Mouse (Mus musculus) liver, embryonic 14.5 days (tissue): Measurements from ENCODE around the gene Unc93b1. TPM values are rescaled to one million over a fixed set of nuclear protein-coding genes. Genes with fewer than 3 reads are reported as not detected.

Experiments
- ATAC-seq: fragments of 200-750 bp; cut with Nextera tagmentation; 2 replicates; pipeline ENCODE4 v1.8.0; 2017; ENCODE audit warnings: moderate number of reproducible peaks, mild to moderate bottlenecking, moderate library complexity; ENCODE audit not compliant: insufficient read depth
- DNase-seq, 3 experiments: peaks; one replicate each; pipeline ENCODE4 v3.0.0-alpha.2; 2012 to 2013; ENCODE audit warnings: low read depth in 3 of 3, low spot score in 3 of 3
- H3K27ac ChIP-seq: fragments of 300-500 bp; sonication (generic); 2 replicates; pipeline ENCODE4 v1.5.1; 2014; ENCODE audit warnings: moderate library complexity, mild to moderate bottlenecking, control low read depth, inconsistent platforms
- H3K27me3 ChIP-seq: fragments of 300-500 bp; sonication (generic); 2 replicates; pipeline ENCODE4 v1.6.1; 2014; ENCODE audit warnings: mild to moderate bottlenecking, low read length, moderate library complexity; ENCODE audit not compliant: control insufficient read depth, insufficient read depth
- H3K36me3 ChIP-seq: fragments of 300-500 bp; sonication (generic); replicated peaks from 2 replicates; pipeline ENCODE4 v1.6.1; 2014; ENCODE audit warnings: low read depth; ENCODE audit not compliant: control insufficient read depth, insufficient read depth
- H3K4me1 ChIP-seq, 2 experiments: fragments of 200-500 bp in 1 of 2; fragments of 300-500 bp in 1 of 2; sonication (generic) in 1 of 2; replicated peaks; 2 replicates each; pipeline ENCODE4 v1.6.1; 2012 to 2014; ENCODE audit warnings: antibody characterized with exemption in 1 of 2, inconsistent platforms in 1 of 2, low read length in 1 of 2; ENCODE audit not compliant: control insufficient read depth in 2 of 2, insufficient read depth in 2 of 2
- H3K4me2 ChIP-seq: fragments of 300-500 bp; sonication (generic); 2 replicates; pipeline ENCODE4 v1.6.1; 2014; ENCODE audit warnings: low read depth, mild to moderate bottlenecking, control low read depth, moderate library complexity
- H3K4me3 ChIP-seq, 2 experiments: fragments of 200-500 bp in 1 of 2; fragments of 300-500 bp in 1 of 2; sonication (generic) in 1 of 2; 2 replicates each; pipeline ENCODE4 v1.5.1; 2012 to 2014; ENCODE audit warnings: low read depth in 2 of 2, low read length in 2 of 2, mild to moderate bottlenecking in 2 of 2, control low read depth in 1 of 2, inconsistent platforms in 1 of 2, moderate library complexity in 1 of 2; ENCODE audit not compliant: insufficient read depth in 1 of 2
- H3K9ac ChIP-seq: fragments of 300-500 bp; sonication (generic); replicated peaks from 2 replicates; pipeline ENCODE4 v1.6.1; 2014; ENCODE audit warnings: mild to moderate bottlenecking, control low read depth, moderate library complexity
- H3K9me3 ChIP-seq: fragments of 300-500 bp; sonication (generic); 2 replicates; pipeline ENCODE4 v1.6.1; 2016; ENCODE audit warnings: low read length, mixed read lengths; ENCODE audit not compliant: control insufficient read depth
- CTCF ChIP-seq: IDR thresholded peaks from 2 replicates; pipeline ENCODE4 v1.5.1; 2016; ENCODE audit warnings: antibody characterized with exemption, low read depth, control low read depth
- EP300 ChIP-seq: IDR thresholded peaks from 2 replicates; pipeline ENCODE4 v1.6.1; 2016; ENCODE audit warnings: antibody characterized with exemption, low read depth
- WGBS: fragments of 180-500 bp; shearing (Covaris S2); extraction: QIAGEN DNeasy Blood & Tissue Kit; methylation state at CpG from one replicate; pipeline ENCODE4 v1.1.7; 2014; ENCODE audit not compliant: insufficient replicate concordance; 5-methylcytosine and 5-hydroxymethylcytosine counted together
- polyA plus RNA-seq, 2 experiments: library from polyadenylated mRNA; depleted of rRNA in 1 of 2; stranded (reverse) in 1 of 2; unstranded in 1 of 2; fragments of >200 nt; fragmentation: Nextera tagmentation in 1 of 2; extraction: Ambion mirVana in 1 of 2; gene quantifications; 2 replicates each; pipeline versions ENCODE4 v1.2.1 to v1.2.3; 2012 to 2014

Gene Unc93b1
- polyA plus RNA-seq, 2 experiments, result 14.7 to 19.8 TPM

GRCm38 (mm10) chr19:3906795-3907786 is 27.9 kb upstream of the Unc93b1 start, which contains the start of gene Tcirg1:
Tcirg1 (minus strand) TSS chr19:3907133.
- no peaks in the 10 kb centered on the region for H3K27me3 ChIP-seq
- 3% methylated on average over 36 of the region's 36 CpGs for WGBS
- no peak for TF ChIP-seq CTCF
- no peak for TF ChIP-seq EP300
- H3K9me3 ChIP-seq, result no peaks in the 10 kb centered on the region
- peak within 1 kb of the TSS; percentile 66 to 70 for H3K4me3 ChIP-seq
- ATAC-seq, result peak; percentile 81
- H3K4me2 ChIP-seq, result peak within 1 kb of the TSS; percentile 86
- peaks cover 5% of the 10 kb centered on the region for H3K36me3 ChIP-seq
- peak within 1 kb of the TSS; percentile 61 for H3K9ac ChIP-seq
- peaks cover 6 to 21% of the 10 kb centered on the region in 2 experiments for H3K4me1 ChIP-seq
- no peak within 1 kb of the TSS; the same call in 1 of the 2 replicates for H3K27ac ChIP-seq
- DNase-seq, result peak; percentile 47 to 55 (median 55)

- H3K4me3 ChIP-seq, result no peak overlapping the region; a peak in 1 of 4 replicates
- peaks cover 7 to 23% of the 10 kb centered on the region in 2 experiments for H3K4me1 ChIP-seq
- peak overlapping the region; percentile 86 for H3K4me2 ChIP-seq
- H3K9me3 ChIP-seq, result no peaks in the 10 kb centered on the region
- H3K36me3 ChIP-seq, result peaks cover 5% of the 10 kb centered on the region
- TF ChIP-seq EP300 (no peak), CTCF (no peak)
- no peaks in the 10 kb centered on the region for H3K27me3 ChIP-seq
- 67% methylated on average over 8 of the region's 8 CpGs for WGBS
- H3K27ac ChIP-seq, result no peak overlapping the region
- no peak overlapping the region for H3K9ac ChIP-seq
- DNase-seq, result no peak
- ATAC-seq, result no peak
Observed at GRCm38 (mm10) chr19:3907876-3908660, 26.9 kb upstream of the Unc93b1 start.

GRCm38 (mm10) chr19:3910206-3910605 is 24.8 kb upstream of the Unc93b1 start:
- H3K27me3 ChIP-seq, result no peaks in the 10 kb centered on the region
- no peak overlapping the region for H3K4me2 ChIP-seq
- no peak overlapping the region for H3K27ac ChIP-seq
- no peak overlapping the region for H3K9ac ChIP-seq
- peaks cover 5% of the 10 kb centered on the region for H3K36me3 ChIP-seq
- H3K9me3 ChIP-seq, result no peaks in the 10 kb centered on the region
- TF ChIP-seq EP300 (no peak), CTCF (no peak)
- H3K4me1 ChIP-seq, result peaks cover 16 to 33% of the 10 kb centered on the region in 2 experiments
- no peak for ATAC-seq
- no peak overlapping the region for H3K4me3 ChIP-seq
- DNase-seq, result no peak
- WGBS, result 75% methylated on average over 5 of the region's 5 CpGs

- Histone ChIP-seq H3K4me1 (peaks cover 14 to 23% of the 10 kb centered on the region in 2 experiments; a peak in 3 of 4 replicates), H3K9ac (peak within 1 kb of the TSS; percentile 72), H3K36me3 (peaks cover 5% of the 10 kb centered on the region), H3K4me2 (peak within 1 kb of the TSS; percentile 75), H3K27me3 (no peaks in the 10 kb centered on the region), H3K27ac (peak within 1 kb of the TSS; percentile 57), H3K9me3 (no peaks in the 10 kb centered on the region), H3K4me3 (peak within 1 kb of the TSS; percentile 80 to 95)
- WGBS, result under 1% methylated on average over 43 of the region's 43 CpGs
- TF ChIP-seq EP300 (no peak), CTCF (peak; percentile 42; the same call in 1 of the 2 replicates)
- peak; percentile 98 to 99 (median 99) for DNase-seq
- peak; percentile 96 for ATAC-seq
Observed at GRCm38 (mm10) chr19:3912337-3913204, 22.4 kb upstream of the Unc93b1 start, which contains the start of gene Ndufs8. Ndufs8 (minus strand) TSS chr19:3912774.
